Mouse (Mus musculus): Measurements from ENCODE around the gene Ptprd.

Gene Ptprd

GRCm38 (mm10) chr4:76004161-76004560 is 2207.6 kb downstream of the Ptprd start:
- no peak for DNase-seq

- no peak for DNase-seq
Observed at GRCm38 (mm10) chr4:76000258-76000657, 2211.5 kb downstream of the Ptprd start.

- DNase-seq: no peak
Observed at GRCm38 (mm10) chr4:75995841-75996240, 2215.9 kb downstream of the Ptprd start.

- DNase-seq: no peak
Observed at GRCm38 (mm10) chr4:75994576-75994975, 2217.2 kb downstream of the Ptprd start.

GRCm38 (mm10) chr4:75993092-75993491 is 2218.7 kb downstream of the Ptprd start:
- DNase-seq: peak in 1 of 2 experiments; percentile 12

- peak; percentile 36 to 65 for DNase-seq
Observed at GRCm38 (mm10) chr4:75991621-75992245, 2220.0 kb downstream of the Ptprd start.

GRCm38 (mm10) chr4:75974728-75975127 is 2237.0 kb downstream of the Ptprd start:
- DNase-seq: no peak

GRCm38 (mm10) chr4:75973322-75973721 is 2238.4 kb downstream of the Ptprd start:
- DNase-seq: peak; percentile 12 to 24

GRCm38 (mm10) chr4:75969961-75970360 is 2241.8 kb downstream of the Ptprd start:
- no peak for DNase-seq

GRCm38 (mm10) chr4:75968618-75969017 is 2243.1 kb downstream of the Ptprd start:
- no peak for DNase-seq

GRCm38 (mm10) chr4:75965810-75966209 is 2246.0 kb downstream of the Ptprd start:
- no peak for DNase-seq

GRCm38 (mm10) chr4:75962916-75963315 is 2248.8 kb downstream of the Ptprd start:
- no peak for DNase-seq

- no peak for DNase-seq
Observed at GRCm38 (mm10) chr4:75961865-75962264, 2249.9 kb downstream of the Ptprd start.

GRCm38 (mm10) chr4:75953349-75954060 is 2258.3 kb downstream of the Ptprd start:
- no peak for DNase-seq

GRCm38 (mm10) chr4:75950582-75950981 is 2261.2 kb downstream of the Ptprd start:
- peak; percentile 19 to 40 for DNase-seq

GRCm38 (mm10) chr4:75894871-75895270 is 2316.9 kb downstream of the Ptprd start:
- no peak for DNase-seq

All from cerebellum, postnatal 10 days (tissue).